Mouse (Mus musculus): ENCODE results near the gene Ccl28.

- TF ChIP-seq CTCF (IDR thresholded peaks at IDR 0.05; ENCODE audit: low read depth) = no peak
- TF ChIP-seq EP300 (IDR thresholded peaks at IDR 0.05; ENCODE audit: low read depth) = no peak
These were observed 72.1 kb downstream of the Ccl28 start for GRCm38 (mm10) chr13:119695676-119696075.

All from liver, postnatal 0 days (tissue).